Mouse (Mus musculus): ENCODE results near the gene Tex22.

Tex22 gene

GRCm38 (mm10) chr12:113103846-113104451, 29.6 kb downstream of the Tex22 start:
- peak in 1 of 2 experiments; percentile 34 for DNase-seq

- no peak for DNase-seq
Observed at GRCm38 (mm10) chr12:113106386-113106785, 32.1 kb downstream of the Tex22 start.

- DNase-seq: no peak
Observed at GRCm38 (mm10) chr12:113107431-113108124, 33.3 kb downstream of the Tex22 start.

- DNase-seq: no peak
Observed at GRCm38 (mm10) chr12:113108528-113109283, 34.4 kb downstream of the Tex22 start.

- no peak for DNase-seq
Observed at GRCm38 (mm10) chr12:113109801-113110200, 35.5 kb downstream of the Tex22 start.

GRCm38 (mm10) chr12:113114141-113114540, 39.8 kb downstream of the Tex22 start:
- DNase-seq: no peak

GRCm38 (mm10) chr12:113114856-113115538, 40.7 kb downstream of the Tex22 start:
- no peak for DNase-seq

- DNase-seq: peak; percentile 72 to 87
Observed at GRCm38 (mm10) chr12:113119516-113120410, 45.5 kb downstream of the Tex22 start.

GRCm38 (mm10) chr12:113124726-113125125, 50.4 kb downstream of the Tex22 start:
- no peak for DNase-seq

GRCm38 (mm10) chr12:113130732-113131131, 56.4 kb downstream of the Tex22 start:
- DNase-seq: no peak

GRCm38 (mm10) chr12:113131601-113132000, 57.3 kb downstream of the Tex22 start:
- no peak for DNase-seq

GRCm38 (mm10) chr12:113132567-113132966, 58.3 kb downstream of the Tex22 start:
- DNase-seq: peak; percentile 92 to 98

GRCm38 (mm10) chr12:113133260-113133659, 59.0 kb downstream of the Tex22 start:
- DNase-seq: no peak

GRCm38 (mm10) chr12:113133861-113134403, 59.6 kb downstream of the Tex22 start:
- no peak for DNase-seq

- no peak for DNase-seq
Observed at GRCm38 (mm10) chr12:113134502-113134901, 60.2 kb downstream of the Tex22 start.

- no peak for DNase-seq
Observed at GRCm38 (mm10) chr12:113135401-113135800, 61.1 kb downstream of the Tex22 start.

GRCm38 (mm10) chr12:113136492-113137020, 62.3 kb downstream of the Tex22 start:
- no peak for DNase-seq

GRCm38 (mm10) chr12:113137260-113138213, 63.2 kb downstream of the Tex22 start:
- DNase-seq: no peak

GRCm38 (mm10) chr12:113138291-113138690, 64.0 kb downstream of the Tex22 start:
- DNase-seq: no peak

Data from lung, postnatal 4 days (tissue).